Mouse (Mus musculus): ENCODE data around the gene Gemin5.

The Gemin5 gene

GRCm38 (mm10) chr11:58171459-58172091, 3.2 kb upstream of the Gemin5 start, which contains the start of gene Mrpl22:
TSS of gene Mrpl22 (plus strand) at chr11:58171661.
- DNase-seq (ENCODE audit: low spot score in 2 of 2): peak; percentile 86 to 93

- DNase-seq (ENCODE audit: low spot score in 2 of 2): no peak
These were observed 1.3 kb upstream of the Gemin5 start for GRCm38 (mm10) chr11:58169666-58170065.

- no peak for DNase-seq (ENCODE audit: low spot score in 2 of 2)
These were observed 545 bp downstream of the Gemin5 start for GRCm38 (mm10) chr11:58167822-58168166.

GRCm38 (mm10) chr11:58165072-58165471, 3.3 kb downstream of the Gemin5 start:
- DNase-seq (ENCODE audit: low spot score in 2 of 2): no peak

GRCm38 (mm10) chr11:58156871-58157270, 11.5 kb downstream of the Gemin5 start:
- no peak for DNase-seq (ENCODE audit: low spot score in 2 of 2)

- no peak for DNase-seq (ENCODE audit: low spot score in 2 of 2)
These were observed 12.9 kb downstream of the Gemin5 start for GRCm38 (mm10) chr11:58155458-58155857.

- DNase-seq (ENCODE audit: low spot score in 2 of 2): peak in 1 of 2 experiments; percentile 8
These were observed 22.1 kb downstream of the Gemin5 start for GRCm38 (mm10) chr11:58146241-58146640.

- no peak for DNase-seq (ENCODE audit: low spot score in 2 of 2)
These were observed 24.5 kb downstream of the Gemin5 start for GRCm38 (mm10) chr11:58143704-58144426.

GRCm38 (mm10) chr11:58139466-58139865, 28.9 kb downstream of the Gemin5 start:
- no peak for DNase-seq (ENCODE audit: low spot score in 2 of 2)

GRCm38 (mm10) chr11:58138821-58139220, 29.5 kb downstream of the Gemin5 start:
- DNase-seq (ENCODE audit: low spot score in 2 of 2): no peak

GRCm38 (mm10) chr11:58136677-58137076, 31.7 kb downstream of the Gemin5 start:
- DNase-seq (ENCODE audit: low spot score in 2 of 2): no peak

GRCm38 (mm10) chr11:58135296-58135695, 33.0 kb downstream of the Gemin5 start:
- no peak for DNase-seq (ENCODE audit: low spot score in 2 of 2)

- no peak for DNase-seq (ENCODE audit: low spot score in 2 of 2)
These were observed 33.5 kb downstream of the Gemin5 start for GRCm38 (mm10) chr11:58134869-58135268.

GRCm38 (mm10) chr11:58132026-58132425, 36.3 kb downstream of the Gemin5 start:
- DNase-seq (ENCODE audit: low spot score in 2 of 2): no peak

- no peak for DNase-seq (ENCODE audit: low spot score in 2 of 2)
These were observed 39.0 kb downstream of the Gemin5 start for GRCm38 (mm10) chr11:58129302-58129843.

- no peak for DNase-seq (ENCODE audit: low spot score in 2 of 2)
These were observed 40.8 kb downstream of the Gemin5 start for GRCm38 (mm10) chr11:58127544-58127943.

GRCm38 (mm10) chr11:58126397-58127160, 41.8 kb downstream of the Gemin5 start:
- peak in 1 of 2 experiments; percentile 20 for DNase-seq (ENCODE audit: low spot score in 2 of 2)

GRCm38 (mm10) chr11:58125021-58125420, 43.3 kb downstream of the Gemin5 start:
- no peak for DNase-seq (ENCODE audit: low spot score in 2 of 2)

- DNase-seq (ENCODE audit: low spot score in 2 of 2): no peak
These were observed 44.6 kb downstream of the Gemin5 start for GRCm38 (mm10) chr11:58123711-58124110.

GRCm38 (mm10) chr11:58121351-58121750, 47.0 kb downstream of the Gemin5 start:
- no peak for DNase-seq (ENCODE audit: low spot score in 2 of 2)

- no peak for DNase-seq (ENCODE audit: low spot score in 2 of 2)
These were observed 47.7 kb downstream of the Gemin5 start for GRCm38 (mm10) chr11:58120655-58121054.

GRCm38 (mm10) chr11:58117044-58117652, 51.2 kb downstream of the Gemin5 start:
- no peak for DNase-seq (ENCODE audit: low spot score in 2 of 2)
